Mouse (Mus musculus) duodenum, adult 2 months (tissue): ENCODE measurements around the gene Tnpo2. TPM values are rescaled to one million over a fixed set of nuclear protein-coding genes. Genes with fewer than 3 reads are reported as not detected.

Experiments
- polyA plus RNA-seq: library from polyadenylated mRNA; depleted of rRNA; stranded (reverse); fragments of >200 nt; gene quantifications from 2 replicates; pipeline ENCODE4 v1.2.3, GENCODE M21; 2012; ENCODE audit warnings: low replicate concordance; rRNA removed

The Tnpo2 gene
- 17.4 and 29.4 TPM in 2 replicates for polyA plus RNA-seq

DNA sequence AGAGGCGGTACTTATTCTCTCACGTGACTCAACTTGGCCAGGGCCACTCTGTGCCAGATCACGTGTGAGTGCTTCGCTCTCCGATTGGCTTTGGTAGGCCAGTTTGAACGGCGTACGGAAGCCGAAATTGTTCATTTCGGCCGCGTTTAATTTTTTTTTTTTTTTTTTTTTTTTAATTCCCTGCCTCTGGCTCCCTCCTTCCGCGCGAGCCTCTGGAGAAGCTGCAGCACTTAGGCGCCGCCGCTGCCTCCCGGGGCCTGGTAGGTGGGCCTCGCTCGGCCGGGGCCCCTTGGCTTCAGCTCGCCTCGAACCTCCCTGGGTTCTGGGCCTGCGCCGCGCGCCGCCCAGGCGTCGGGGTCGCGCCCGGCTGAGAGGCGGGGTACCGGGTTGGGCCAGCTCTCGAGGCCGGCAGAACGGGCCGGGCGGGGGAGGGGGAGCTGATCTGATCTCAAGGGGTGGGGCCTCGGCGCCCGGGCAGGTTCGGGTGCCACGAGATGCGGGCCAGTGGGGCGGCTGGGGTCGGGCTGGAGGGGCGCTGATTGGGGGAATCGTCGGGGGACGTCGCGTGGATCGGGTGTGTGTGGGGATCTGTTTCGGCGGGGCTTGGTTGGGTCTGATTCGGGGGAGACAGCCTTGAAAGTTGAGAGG, at the start of gene Tnpo2:
Tnpo2 (plus strand) TSS at position 198 of the 648 bp plus-strand sequence.

DNA sequence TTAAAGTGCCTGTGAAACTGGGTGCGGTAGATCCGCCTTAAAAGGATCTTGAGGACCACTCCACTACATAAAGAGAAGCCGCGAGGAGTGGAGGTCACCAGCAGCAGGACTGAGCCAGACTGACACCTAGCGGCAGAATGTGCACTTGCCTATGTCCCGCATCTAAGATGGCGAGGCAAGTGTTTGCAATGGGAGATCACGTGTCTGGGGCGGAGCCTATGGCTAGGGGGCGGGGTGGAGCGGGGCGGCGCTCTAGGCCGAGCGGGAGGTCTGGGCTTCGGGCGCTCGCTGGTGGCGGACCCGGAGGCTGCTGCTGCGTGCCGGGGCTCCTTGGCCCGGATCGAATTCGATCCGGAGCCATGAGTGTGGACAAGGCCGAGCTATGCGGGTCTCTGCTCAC, 46.4 kb upstream of the Tnpo2 start, which contains the start of gene Hook2:
Hook2 (plus strand) TSS at position 255 of the 400 bp plus-strand sequence.

DNA sequence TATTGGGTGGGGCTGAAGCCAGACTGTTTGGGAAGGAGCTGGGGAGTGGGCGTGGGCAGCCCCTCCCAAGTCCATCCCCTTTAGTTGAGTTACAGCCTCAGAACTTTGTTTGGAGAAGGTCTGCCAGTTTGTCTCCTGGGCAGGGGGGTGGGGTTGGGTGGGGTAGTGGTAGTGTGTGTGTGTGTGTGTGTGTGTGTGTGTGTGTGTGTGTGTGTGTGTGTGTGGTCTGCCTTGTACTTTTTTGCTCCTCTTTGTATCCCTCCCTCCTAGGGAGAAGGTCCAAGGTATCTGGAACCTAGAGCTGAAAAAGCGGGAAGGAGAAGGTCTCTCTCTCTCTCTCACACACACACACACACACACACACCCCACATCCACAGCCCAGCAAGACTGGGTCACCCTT, 22.3 kb upstream of the Tnpo2 start, which contains the start of gene Best2:
Best2 (minus strand) TSS at position 101 of the 400 bp plus-strand sequence.

DNA sequence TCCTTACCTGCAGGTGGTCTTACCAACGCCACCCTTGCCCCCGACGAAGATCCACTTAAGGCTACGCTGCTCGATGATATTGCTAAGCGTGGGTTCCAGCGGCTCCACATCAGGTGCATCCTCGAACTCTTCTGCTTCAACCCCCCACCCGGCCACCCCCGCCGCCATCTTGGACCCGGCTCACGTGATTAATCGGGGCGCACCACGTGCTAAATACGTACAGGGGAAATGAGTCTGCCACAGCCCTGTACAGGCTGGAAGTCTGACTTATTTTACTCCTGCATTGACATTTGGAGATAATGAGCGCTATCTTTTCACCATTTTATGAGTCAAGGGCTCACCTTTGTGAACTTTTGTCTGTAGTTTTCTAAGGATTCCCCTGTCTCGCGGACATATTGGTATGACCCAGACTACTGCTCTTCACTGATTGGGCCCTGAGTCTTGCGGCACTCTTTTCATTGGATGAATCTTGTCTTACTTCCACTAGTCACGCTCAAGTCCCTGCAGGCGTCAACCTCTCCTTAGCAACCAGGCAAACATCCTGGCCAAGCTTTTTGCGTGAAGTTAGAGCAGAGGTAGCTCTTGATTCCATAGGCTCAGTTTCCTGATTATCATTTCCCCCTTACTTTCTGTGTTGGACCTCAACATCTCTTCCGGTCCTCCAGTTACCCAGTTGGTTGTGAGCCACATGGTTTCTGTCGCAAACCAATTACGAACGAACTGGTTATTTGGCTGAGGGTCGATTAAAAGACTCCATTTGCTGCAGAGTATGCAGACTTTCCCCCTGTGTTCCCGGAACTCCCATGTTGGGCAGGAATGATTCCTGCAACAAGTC, 11.4 kb upstream of the Tnpo2 start, which contains the start of gene Asna1:
Asna1 (minus strand) TSS at position 184 of the 835 bp plus-strand sequence.

DNA sequence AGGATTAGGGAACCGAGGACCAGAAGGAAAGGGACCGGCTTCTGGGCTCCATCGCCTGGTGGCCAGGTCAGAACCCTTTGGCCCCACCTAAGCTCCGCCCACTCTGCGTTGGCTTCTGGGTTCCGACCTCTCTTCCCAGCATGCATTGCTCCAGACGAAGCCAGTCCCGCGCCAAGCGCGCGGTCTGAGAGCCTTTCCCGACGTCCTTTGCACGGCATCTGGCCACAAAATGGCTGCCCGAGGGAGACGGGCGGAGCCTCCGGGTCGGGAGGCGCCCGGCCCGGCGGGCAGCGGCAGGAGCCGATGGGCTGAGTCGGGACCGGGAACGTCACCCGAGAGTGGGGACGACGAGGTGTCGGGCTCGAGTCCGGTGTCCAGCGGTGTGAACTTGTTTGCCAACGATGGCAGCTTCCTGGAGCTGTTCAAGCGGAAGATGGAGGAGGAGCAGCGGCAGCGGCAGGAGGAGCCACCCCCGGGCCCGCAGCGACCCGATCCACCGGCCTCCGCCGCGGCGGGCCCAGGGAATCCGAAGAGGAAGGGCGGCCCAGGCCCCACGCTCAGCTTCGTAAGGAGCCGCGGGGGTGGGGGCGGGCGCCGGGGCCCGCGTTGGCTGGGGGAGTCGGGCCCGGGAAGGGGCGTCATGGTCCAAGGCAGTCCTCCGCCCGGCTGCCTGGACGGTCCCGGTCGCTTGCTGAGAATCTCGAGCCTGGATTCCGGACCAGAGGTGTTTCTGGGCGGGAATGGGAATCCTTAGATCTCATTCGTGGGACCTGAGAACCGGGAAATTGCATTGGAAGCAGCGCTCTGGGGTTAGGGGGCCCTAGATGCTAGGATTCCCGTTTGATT, 9.8 kb upstream of the Tnpo2 start, which contains the start of gene Trir:
Trir (plus strand) TSS at position 154 of the 846 bp plus-strand sequence.

DNA sequence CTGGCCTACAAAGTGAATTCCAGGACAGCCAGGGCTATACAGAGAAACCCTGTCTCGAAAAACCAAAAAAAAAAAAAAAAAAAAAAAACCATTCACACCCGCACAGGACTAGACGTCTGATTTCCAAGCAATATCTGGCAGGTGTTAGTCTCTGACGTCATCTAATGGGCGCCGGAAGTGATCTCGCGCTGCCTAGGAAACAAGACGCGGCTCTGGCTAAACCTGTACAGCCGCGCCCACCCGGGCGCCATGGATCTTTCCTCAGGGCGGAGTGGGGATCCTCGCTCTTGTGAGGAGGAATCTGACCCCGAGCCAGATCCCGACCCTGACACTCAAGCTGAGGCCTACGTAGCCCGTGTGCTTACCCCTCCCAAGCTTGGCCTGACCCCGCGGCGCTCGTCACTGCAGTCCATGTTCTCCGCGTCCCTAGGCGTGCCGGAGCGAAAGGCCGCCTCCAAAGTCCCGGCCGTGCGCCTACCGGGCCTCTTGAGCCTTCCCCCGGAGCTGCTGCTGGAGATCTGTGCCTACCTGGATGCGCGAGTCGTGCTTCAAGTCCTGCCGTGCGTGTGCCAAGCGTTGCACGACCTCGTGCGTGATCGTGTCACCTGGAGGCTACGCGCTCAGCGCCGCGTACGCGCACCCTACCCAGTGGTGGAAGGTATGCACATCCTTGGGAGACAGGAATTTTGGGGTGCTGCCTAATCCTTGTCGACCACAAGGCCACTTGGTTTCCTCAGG, 23.3 kb downstream of the Tnpo2 start, which contains the start of gene Fbxw9:
Fbxw9 (plus strand) TSS at position 177 of the 738 bp plus-strand sequence.

DNA sequence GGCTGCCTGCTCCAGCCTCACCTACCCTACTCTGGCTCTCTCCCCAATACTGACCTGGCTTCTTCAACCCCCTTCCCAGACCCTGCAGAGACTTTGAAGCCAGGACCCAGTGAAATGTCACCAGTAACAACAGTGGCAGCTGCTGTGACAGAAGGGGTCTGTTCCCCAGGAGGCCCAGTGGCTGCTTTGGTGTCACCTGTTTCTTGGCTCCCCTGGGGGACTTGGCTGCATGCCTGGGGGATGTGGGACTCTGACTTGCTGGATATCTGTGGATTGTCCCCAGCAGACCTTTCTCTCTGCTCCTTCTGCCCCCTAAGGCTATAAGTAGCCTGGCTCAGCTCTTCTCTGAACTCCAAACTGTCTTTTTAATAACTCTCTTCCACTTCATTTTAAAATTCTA, 31.3 kb downstream of the Tnpo2 start, which contains the start of gene Gm5741:
Gm5741 (minus strand) TSS at position 1 of the 400 bp plus-strand sequence.

DNA sequence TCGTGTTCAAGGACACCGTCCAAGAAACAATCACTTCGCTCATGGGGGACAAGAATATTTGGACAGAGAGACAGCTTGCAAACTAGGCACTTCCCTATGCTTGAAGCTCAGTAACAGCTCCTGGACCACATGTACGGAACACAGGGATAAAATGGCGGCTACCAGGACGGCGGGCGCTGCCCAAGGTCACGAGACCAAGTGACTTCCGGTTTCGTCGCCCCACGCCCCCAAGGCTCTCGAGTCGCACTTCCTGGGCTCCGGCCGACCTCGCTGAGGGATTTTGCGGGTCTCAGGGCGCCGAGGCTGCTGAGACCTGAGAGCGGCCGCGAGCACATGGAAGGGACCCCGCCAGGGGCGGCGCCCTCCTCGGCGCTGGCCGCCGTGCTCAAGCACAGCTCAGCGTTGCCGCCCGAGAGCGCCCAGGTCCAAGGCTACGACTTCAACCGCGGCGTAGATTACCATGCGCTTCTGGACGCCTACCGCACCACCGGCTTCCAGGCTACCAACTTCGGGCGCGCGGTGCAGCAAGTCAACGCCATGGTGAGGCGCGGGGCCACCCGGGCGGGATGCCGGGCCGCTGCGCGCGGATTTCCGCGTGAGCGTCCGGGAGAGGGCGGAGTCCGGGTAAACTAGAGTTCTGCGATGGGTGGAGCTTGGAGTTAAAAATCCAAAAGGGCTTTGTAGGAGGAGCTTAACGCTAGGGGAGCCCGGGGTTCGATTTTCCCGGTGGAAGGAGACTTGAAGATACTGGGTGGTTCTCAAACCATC, 35.0 kb downstream of the Tnpo2 start, which contains the start of gene Dhps:
Dhps (plus strand) TSS at position 244 of the 768 bp plus-strand sequence.

DNA sequence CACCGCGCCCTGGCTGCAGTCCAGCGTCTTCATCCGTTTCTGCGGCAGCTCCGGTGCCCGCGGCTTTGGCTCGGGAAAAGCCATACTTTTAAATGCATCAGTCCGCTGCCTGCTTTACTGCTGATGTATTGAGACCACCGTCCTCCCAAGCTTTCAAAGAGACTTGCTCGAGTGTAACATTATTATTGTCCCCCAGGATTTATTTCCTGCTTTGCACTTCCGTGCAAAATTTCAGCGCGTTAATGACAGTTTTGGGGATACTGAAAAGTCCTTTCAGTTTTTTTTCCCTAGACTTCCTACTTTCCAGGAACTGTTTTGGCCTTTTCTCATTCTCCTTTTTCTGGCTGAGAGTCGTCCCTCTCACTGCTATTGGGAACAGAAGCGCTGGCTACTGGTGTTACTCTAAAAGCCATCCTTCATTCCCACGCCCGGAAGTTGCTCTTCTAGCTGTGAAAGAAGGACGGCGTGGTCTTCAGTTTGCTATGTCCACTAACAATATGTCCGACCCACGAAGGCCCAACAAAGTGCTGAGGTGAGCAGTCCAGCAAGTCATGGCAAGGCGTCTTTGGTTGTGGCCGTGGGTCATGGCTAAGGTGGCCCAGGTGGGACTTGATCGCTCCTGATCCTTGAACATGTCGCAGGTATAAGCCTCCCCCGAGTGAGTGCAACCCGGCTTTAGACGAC, 44.0 kb downstream of the Tnpo2 start, which contains the start of gene Wdr83os:
Wdr83os (plus strand) TSS at position 209 of the 684 bp plus-strand sequence.

DNA sequence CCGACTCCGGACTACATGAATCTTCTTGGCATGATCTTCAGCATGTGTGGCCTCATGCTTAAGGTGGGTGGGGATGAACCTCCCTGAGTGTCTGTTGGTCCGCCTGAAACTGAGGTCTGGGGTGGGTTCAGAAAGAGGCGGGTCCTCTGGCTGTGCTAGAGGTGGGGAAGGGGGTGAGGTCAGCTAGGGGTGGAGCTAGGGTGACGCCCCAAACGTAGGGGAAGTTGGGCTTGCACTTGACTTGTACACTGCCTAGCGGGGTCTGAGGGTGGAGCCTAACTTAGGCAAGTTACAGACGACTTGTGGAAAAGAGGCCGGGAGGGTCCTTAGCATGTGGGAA, 44.5 kb downstream of the Tnpo2 start, which contains the start of gene Wdr83:
Wdr83 (minus strand) TSS at position 91 of the 340 bp plus-strand sequence.

DNA sequence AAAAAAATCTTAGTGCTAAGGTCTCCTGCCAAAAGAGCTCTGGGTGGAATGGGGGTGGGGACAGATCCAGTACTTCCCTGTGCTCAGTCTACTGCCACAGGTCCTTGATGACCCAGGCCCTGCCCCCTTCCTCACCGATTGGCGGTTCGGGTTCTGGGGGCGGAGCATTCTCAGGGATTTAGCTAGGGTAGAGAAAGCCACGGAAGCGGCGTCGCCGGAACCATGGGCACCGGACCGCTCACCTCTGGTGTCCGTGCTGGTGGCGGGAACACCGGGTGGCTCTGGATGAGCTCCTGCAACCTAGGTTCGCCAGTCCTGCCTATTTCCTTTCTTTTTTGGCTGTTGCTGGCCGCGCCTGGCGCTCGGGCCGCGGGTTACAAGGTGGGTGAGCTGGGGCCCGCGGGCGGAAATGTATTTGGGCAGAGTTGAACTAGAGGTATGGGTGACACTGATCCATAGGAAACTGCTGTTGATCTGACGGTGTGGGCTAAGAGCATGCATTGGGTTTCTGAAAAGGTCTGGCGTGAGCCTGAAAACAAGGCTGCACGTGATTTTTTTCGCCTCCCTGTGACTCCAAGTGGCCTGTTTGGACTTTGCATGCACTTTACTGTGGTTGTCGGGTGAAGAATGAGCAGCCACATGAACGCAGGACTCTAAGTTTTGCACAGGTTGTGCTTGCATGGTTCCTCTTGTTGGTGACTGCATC, 46.5 kb downstream of the Tnpo2 start, which contains the start of gene Man2b1:
Man2b1 (plus strand) TSS at position 163 of the 706 bp plus-strand sequence.

Other genes with a start within 250 kb of the Tnpo2 start
- 21.9 and 35.0 TPM in 2 replicates for gene Nfix, start 236.6 kb upstream of the Tnpo2 start, polyA plus RNA-seq
- 2.0 and 2.1 TPM in 2 replicates for gene Dand5, start 214.1 kb upstream of the Tnpo2 start, polyA plus RNA-seq
- 45.9 and 171 TPM in 2 replicates for gene Gadd45gip1, start 205.4 kb upstream of the Tnpo2 start, polyA plus RNA-seq
- gene Rad23a, start 196.2 kb upstream of the Tnpo2 start, polyA plus RNA-seq = 56.0 and 74.1 TPM in 2 replicates
- gene Calr, start 190.0 kb upstream of the Tnpo2 start, polyA plus RNA-seq = 101 and 112 TPM in 2 replicates
- gene Farsa, start 179.9 kb upstream of the Tnpo2 start, polyA plus RNA-seq = 28.8 and 32.6 TPM in 2 replicates
- 0.37 and 0.95 TPM in 2 replicates for gene Syce2, start 164.8 kb upstream of the Tnpo2 start, polyA plus RNA-seq
- 105 and 276 TPM in 2 replicates for gene Gcdh, start 143.0 kb upstream of the Tnpo2 start, polyA plus RNA-seq
- 0.46 and 0.56 TPM in 2 replicates for gene Klf1, start 135.0 kb upstream of the Tnpo2 start, polyA plus RNA-seq
- 4.7 and 4.8 TPM in 2 replicates for gene Dnase2a, start 128.4 kb upstream of the Tnpo2 start, polyA plus RNA-seq
- 0.50 and 0.84 TPM in 2 replicates for gene Mast1, start 99.6 kb upstream of the Tnpo2 start, polyA plus RNA-seq
- gene Rtbdn, start 89.9 kb upstream of the Tnpo2 start, polyA plus RNA-seq = 0.12 and 0.13 TPM in 2 replicates
- 0.79 TPM in 1 of 2 replicates, not detected in the other for gene Gm49661, start 67.5 kb upstream of the Tnpo2 start, polyA plus RNA-seq
- gene Prdx2, start 67.3 kb upstream of the Tnpo2 start, polyA plus RNA-seq = 72.5 and 105 TPM in 2 replicates
- 22.7 and 28.7 TPM in 2 replicates for gene Rnaseh2a, start 67.1 kb upstream of the Tnpo2 start, polyA plus RNA-seq
- gene Junb, start 58.2 kb upstream of the Tnpo2 start, polyA plus RNA-seq = 133 and 294 TPM in 2 replicates
- gene Hook2, start 46.3 kb upstream of the Tnpo2 start, polyA plus RNA-seq = 46.1 and 61.0 TPM in 2 replicates
- gene Best2, start 22.4 kb upstream of the Tnpo2 start, polyA plus RNA-seq = not detected in 2 replicates
- gene Asna1, start 11.6 kb upstream of the Tnpo2 start, polyA plus RNA-seq = 72.4 and 89.7 TPM in 2 replicates
- 54.2 and 119 TPM in 2 replicates for gene Trir, start 10.1 kb upstream of the Tnpo2 start, polyA plus RNA-seq
- gene Fbxw9, start 23.1 kb downstream of the Tnpo2 start, polyA plus RNA-seq = 69.0 and 116 TPM in 2 replicates
- 1.2 TPM in 1 of 2 replicates, not detected in the other for gene Gm5741, start 31.1 kb downstream of the Tnpo2 start, polyA plus RNA-seq
- gene Dhps, start 34.8 kb downstream of the Tnpo2 start, polyA plus RNA-seq = 46.2 and 54.2 TPM in 2 replicates
- gene Wdr83os, start 43.8 kb downstream of the Tnpo2 start, polyA plus RNA-seq = 74.0 and 95.6 TPM in 2 replicates
- gene Wdr83, start 44.4 kb downstream of the Tnpo2 start, polyA plus RNA-seq = 18.6 and 23.1 TPM in 2 replicates
- 31.4 and 36.6 TPM in 2 replicates for gene Man2b1, start 46.4 kb downstream of the Tnpo2 start, polyA plus RNA-seq
- gene Zfp791, start 86.2 kb downstream of the Tnpo2 start, polyA plus RNA-seq = 0.13 and 0.21 TPM in 2 replicates
- gene Cks1brt, start 115.0 kb downstream of the Tnpo2 start, polyA plus RNA-seq = not detected in 2 replicates
- not detected in 2 replicates for gene Olfr371, start 189.1 kb downstream of the Tnpo2 start, polyA plus RNA-seq